Mouse (Mus musculus) E14TG2a.4 (cell line): ENCODE results near the gene Rhebl1.

Experiments used
- H3K27me3 ChIP-seq: 2 replicates; pipeline ENCODE4 v1.6.1; 2014; ENCODE audit warnings: low read length, control low read depth; ENCODE audit not compliant: insufficient read depth
- H3K36me3 ChIP-seq: 2 replicates; pipeline ENCODE4 v1.6.1; 2014; ENCODE audit warnings: low read length, control low read depth; ENCODE audit not compliant: insufficient read depth
- H3K4me1 ChIP-seq: replicated peaks from 2 replicates; pipeline ENCODE4 v1.6.1; 2014; ENCODE audit warnings: low read depth, low read length, control low read depth
- H3K4me3 ChIP-seq: replicated peaks from 2 replicates; pipeline ENCODE4 v1.5.1; 2014; ENCODE audit warnings: mild to moderate bottlenecking, low read length
- H3K9me3 ChIP-seq: 2 replicates; pipeline ENCODE4 v1.6.1; 2014; ENCODE audit warnings: low read length, control low read depth
- CTCF ChIP-seq: conservative IDR thresholded peaks from 2 replicates; pipeline ENCODE4 v1.5.1; 2014; ENCODE audit warnings: low read length
- NANOG ChIP-seq: IDR thresholded peaks from 2 replicates; pipeline ENCODE4 v1.6.1; 2014; ENCODE audit warnings: borderline replicate concordance, low read length, mixed read lengths
- POU5F1 ChIP-seq: IDR thresholded peaks from 2 replicates; pipeline ENCODE4 v1.6.1; 2014; ENCODE audit warnings: low read length, borderline replicate concordance

The Rhebl1 gene

DNA sequence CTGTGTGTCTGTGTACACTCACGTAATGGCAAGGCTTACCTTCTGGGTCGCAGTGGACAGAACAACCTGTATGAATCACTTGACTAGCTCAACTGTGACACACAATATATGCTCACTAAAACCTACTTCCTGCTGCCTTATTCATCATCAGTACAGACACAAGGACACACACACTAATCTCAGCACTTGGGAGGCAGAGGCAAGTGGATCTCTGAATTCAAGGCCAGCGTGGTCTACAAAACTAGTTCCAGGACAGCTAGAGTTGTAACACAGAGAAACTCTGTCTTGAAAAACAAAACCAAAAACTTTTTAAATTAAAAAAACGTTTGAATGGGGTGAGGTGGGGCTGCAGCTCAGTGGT lies 56.6 kb downstream of the Rhebl1 start:
- Histone ChIP-seq H3K9me3 (no peaks in the 10 kb centered on the region), H3K4me1 (peaks cover 71% of the 10 kb centered on the region), H3K36me3 (peaks cover 98% of the 10 kb centered on the region), H3K4me3 (no peak overlapping the region), H3K27me3 (no peaks in the 10 kb centered on the region)
- TF ChIP-seq POU5F1, result no peak
- TF ChIP-seq NANOG, result no peak
- TF ChIP-seq CTCF, result no peak

DNA sequence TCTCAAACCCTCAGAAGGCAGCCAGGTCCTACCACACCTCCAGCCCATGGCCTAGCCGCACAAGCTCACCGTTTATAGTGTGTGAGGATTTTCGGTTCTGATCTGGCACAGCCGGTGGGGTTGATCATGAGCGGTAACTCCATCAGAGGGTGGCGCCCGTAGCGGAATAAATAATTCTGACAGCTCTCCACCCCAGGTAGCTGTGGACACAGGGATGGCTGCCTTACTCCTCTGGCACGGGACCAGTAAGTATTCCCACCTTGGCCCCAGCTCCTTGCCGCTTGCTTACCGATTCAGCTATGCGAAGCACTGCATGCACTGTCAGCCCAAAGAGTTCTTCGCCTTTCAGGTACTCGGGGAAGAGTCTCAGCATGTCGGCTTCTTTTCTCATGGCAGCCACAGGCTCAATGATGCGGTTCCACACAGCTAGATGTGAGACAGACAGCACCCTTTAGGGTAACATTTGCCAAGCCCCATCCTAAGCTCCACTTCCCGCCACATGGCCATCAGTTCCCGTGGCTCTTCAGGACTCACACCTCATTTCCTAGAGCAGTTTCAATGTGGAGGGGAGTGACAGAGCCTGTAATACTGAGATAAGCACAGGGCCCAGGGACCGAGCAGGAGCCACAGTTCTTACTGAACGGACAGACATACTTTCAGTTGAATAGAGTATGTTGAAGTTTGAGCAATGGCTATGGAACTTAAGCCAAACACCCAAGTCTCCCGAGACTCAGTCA lies 57.2 kb downstream of the Rhebl1 start:
- Histone ChIP-seq H3K27me3 (no peaks in the 10 kb centered on the region), H3K36me3 (peaks cover 92% of the 10 kb centered on the region), H3K4me1 (peaks cover 76% of the 10 kb centered on the region), H3K4me3 (no peak overlapping the region), H3K9me3 (no peaks in the 10 kb centered on the region)
- no peak for TF ChIP-seq NANOG
- TF ChIP-seq POU5F1, result no peak

DNA sequence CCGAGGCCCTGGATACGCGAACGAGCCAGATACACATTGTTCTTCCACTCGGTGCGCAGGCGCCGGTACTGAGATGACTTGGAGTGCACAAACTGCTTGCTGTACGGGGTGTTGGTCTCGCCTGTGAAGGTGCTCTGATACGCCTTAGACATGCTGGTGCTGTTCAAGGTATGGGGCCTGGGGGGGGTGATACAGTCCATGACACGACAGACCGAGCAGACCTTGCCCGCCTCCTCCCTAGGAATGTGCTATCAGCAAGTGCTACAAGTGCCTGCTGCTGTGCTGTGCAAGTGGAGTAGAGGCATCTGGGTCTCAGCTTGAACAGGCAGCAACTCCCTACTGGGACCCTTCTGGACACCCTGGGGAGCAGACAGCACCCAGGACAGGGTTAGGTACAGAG lies 59.0 kb downstream of the Rhebl1 start:
- Histone ChIP-seq H3K9me3 (no peaks in the 10 kb centered on the region), H3K36me3 (peaks cover 73% of the 10 kb centered on the region), H3K4me3 (peak overlapping the region; percentile 45; the same call in 1 of the 2 replicates), H3K27me3 (no peaks in the 10 kb centered on the region), H3K4me1 (peaks cover 70% of the 10 kb centered on the region)
- TF ChIP-seq NANOG, result no peak
- no peak for TF ChIP-seq POU5F1
- no peak for TF ChIP-seq CTCF

DNA sequence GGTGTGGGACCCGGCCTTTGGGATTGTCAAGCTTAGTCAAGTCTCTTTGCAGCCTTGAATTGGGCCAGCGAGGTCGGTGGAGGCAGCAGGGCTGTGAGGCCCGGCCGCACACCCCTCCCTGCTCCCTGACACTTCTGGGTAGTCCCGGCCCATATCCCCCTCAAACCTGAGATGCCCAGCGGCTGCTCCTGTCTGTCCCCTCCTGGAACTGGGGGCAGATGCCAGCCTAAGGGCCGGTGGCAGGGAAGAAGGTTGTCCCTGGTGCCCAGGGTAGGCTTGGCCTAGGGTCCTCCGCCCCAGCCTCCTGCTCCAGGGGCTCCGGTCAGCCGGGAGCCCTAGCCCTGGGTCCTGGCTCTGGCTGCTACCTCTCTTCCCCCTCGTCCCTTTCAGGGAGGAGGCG lies 60.3 kb downstream of the Rhebl1 start:
- no peak for TF ChIP-seq CTCF
- no peak for TF ChIP-seq NANOG
- no peak for TF ChIP-seq POU5F1
- no peaks in the 10 kb centered on the region for H3K27me3 ChIP-seq
- no peaks in the 10 kb centered on the region for H3K9me3 ChIP-seq
- H3K4me1 ChIP-seq, result peaks cover 70% of the 10 kb centered on the region
- H3K36me3 ChIP-seq, result peaks cover 65% of the 10 kb centered on the region
- no peak overlapping the region for H3K4me3 ChIP-seq

DNA sequence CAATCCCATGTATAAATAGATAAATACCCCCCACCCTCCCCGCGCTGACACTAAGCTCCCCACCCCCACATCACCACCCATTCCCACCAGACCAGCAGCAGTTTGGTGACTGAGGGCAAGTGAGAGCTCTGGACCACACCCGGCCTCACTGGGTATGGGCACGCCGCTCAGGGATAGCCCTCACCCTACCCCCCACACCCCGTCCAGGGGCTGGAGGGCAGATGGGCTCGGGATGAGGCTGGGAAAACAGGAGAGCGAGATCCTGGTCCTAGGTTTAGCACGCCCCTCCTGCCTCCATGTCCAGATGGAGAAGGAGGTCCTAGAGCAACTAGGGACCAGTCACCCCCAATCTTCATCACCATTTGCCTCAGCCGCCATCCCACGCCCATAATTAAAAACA lies 61.1 kb downstream of the Rhebl1 start:
- H3K36me3 ChIP-seq, result peaks cover 61% of the 10 kb centered on the region
- no peak for TF ChIP-seq CTCF
- TF ChIP-seq NANOG, result no peak
- no peak for TF ChIP-seq POU5F1
- H3K9me3 ChIP-seq, result no peaks in the 10 kb centered on the region
- no peaks in the 10 kb centered on the region for H3K27me3 ChIP-seq
- H3K4me1 ChIP-seq, result peaks cover 74% of the 10 kb centered on the region
- H3K4me3 ChIP-seq, result no peak overlapping the region

DNA sequence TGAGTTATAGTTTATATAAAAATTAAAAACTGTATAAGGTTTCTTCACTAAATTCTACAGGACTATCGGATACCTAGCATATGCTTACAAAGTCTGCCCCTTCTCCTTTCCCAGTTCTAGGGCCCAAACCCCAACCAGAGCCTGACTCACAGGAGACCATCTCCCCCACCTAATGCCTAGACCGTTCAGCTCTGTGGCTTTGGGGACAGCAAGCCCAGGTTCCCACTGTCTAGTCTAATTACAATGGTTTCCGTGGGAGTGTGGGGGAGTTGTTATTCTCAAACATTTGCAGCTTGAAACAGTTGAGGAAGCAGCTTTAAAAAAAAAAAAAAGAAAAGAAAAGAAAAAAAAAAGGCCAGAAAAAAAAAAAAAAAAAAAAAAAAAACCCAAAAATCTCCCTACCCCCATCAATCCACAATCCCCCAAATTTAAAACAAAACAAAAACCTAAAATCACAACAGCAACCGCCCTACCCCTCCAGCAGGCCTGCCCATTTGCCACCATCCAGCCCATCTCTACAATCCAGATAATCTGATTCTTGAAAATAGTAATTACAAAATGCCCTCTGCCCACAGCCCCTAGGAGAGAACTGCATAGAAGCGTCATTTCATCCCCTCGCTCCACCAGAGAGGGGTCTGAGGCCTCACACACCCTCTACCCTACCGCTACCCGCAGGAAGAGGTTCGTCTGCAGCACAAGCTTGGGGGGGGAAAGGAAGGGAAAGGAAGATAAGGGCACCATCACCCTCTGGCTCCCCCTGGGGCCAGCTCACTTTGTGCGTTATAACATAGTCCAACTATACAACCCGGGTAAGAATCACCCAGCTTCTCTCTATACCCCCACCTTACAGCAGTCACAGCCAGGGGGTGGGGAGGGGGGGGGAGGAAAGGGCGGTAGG lies 61.9 kb downstream of the Rhebl1 start:
- Histone ChIP-seq H3K4me1 (peaks cover 79% of the 10 kb centered on the region), H3K36me3 (peaks cover 60% of the 10 kb centered on the region), H3K9me3 (no peaks in the 10 kb centered on the region), H3K27me3 (no peaks in the 10 kb centered on the region), H3K4me3 (no peak overlapping the region)
- no peak for TF ChIP-seq NANOG
- no peak for TF ChIP-seq CTCF
- TF ChIP-seq POU5F1, result no peak

DNA sequence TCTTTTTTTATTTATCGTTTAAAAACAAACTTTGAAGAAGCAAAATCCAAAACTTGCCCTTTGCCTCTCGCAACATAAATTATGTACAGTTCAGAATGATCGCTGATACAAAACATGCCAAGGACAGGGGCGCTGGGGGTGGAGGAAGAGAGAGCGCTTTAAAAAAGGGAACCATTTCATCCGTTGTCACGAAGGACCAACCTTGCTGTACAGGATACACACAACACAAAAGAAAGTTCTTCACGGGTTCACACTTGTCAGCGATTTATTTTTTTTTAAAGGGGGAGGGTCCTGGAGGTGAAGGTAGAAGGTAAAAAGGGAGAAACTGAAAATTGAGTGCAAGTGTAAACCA lies 62.7 kb downstream of the Rhebl1 start:
- no peak for TF ChIP-seq POU5F1
- no peak for TF ChIP-seq CTCF
- no peaks in the 10 kb centered on the region for H3K27me3 ChIP-seq
- peak overlapping the region; percentile 91 for H3K4me3 ChIP-seq
- peaks cover 79% of the 10 kb centered on the region for H3K4me1 ChIP-seq
- H3K9me3 ChIP-seq, result no peaks in the 10 kb centered on the region
- H3K36me3 ChIP-seq, result peaks cover 59% of the 10 kb centered on the region

DNA sequence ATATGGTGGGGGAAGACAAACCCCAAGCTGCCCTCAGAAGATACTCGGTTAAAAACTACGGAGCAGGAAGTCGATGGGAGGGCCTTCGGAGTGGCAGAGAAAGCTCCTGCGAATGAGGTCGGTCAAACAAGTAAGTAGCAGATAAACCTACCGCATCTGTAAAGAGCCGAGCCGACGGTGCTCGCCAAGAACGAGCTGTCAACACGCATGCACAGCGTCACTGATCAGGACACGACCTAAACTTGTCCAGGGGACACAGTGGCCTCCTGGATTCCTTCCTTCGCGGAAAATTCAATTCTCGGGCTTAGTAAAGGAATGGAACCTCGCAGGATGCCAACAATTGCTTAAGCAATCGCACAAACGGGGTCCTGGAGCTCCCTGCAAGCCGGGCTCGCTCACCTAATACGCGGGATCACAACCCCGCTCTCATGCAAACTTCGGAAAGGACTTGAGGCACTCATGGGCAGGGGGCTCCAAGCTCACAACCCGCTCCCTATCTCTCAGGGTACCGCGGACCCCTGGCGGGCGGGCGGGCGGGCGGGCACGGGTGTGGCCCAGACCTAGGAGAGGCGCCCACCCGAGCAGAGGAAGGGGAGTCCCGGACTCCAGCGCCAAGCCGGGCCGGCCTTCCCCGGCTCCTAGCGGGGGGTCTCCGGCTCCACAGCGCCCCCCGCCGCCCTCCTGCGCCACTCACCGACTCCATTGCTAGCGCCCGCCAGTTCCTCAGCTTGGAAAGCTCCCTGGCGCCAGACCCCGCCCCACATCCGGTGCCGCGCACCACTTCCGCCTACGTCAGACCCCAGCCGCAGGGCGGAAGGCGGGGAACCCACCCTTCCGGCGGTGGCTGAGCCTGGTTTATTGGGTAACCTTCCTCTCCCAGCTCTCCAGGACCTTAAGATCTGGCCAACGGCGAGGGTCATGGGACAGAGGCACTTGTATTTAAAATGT lies 63.3 kb downstream of the Rhebl1 start, which contains the start of gene Prkag1:
Prkag1 (minus strand) TSS at position 786 of the 948 bp plus-strand sequence.
- H3K36me3 ChIP-seq, result peaks cover 57% of the 10 kb centered on the region
- H3K4me3 ChIP-seq, result peak within 1 kb of the TSS; percentile 91
- TF ChIP-seq POU5F1, result no peak
- no peak for TF ChIP-seq CTCF
- TF ChIP-seq NANOG, result no peak

More for the DNA sequence above, 63.3 kb downstream of the Rhebl1 start, which contains the start of gene Prkag1:
- Histone ChIP-seq H3K9me3 (no peaks in the 10 kb centered on the region), H3K4me1 (peaks cover 82% of the 10 kb centered on the region), H3K27me3 (no peaks in the 10 kb centered on the region)
